Mouse (Mus musculus) limb, embryonic 13.5 days (tissue): ENCODE measurements around the gene Atp5l. TPM values are rescaled to one million over a fixed set of nuclear protein-coding genes. Genes with fewer than 3 reads are reported as not detected.
"Not testable (repeated sequence)": the region's sequence is repeated elsewhere in the genome, so short reads cannot be mapped to it uniquely, and the experiment has no call there.

Source experiments
- ATAC-seq: fragments of 200-750 bp; cut with Nextera tagmentation; 2 replicates; pipeline ENCODE4 v1.8.0; 2017; ENCODE audit warnings: low read depth, moderate number of reproducible peaks, moderate TSS enrichment; ENCODE audit not compliant: low FRiP score
- H3K27ac ChIP-seq: fragments of 300-500 bp; sonication (generic); 2 replicates; pipeline ENCODE4 v1.5.1; 2015; ENCODE audit warnings: inconsistent platforms, mild to moderate bottlenecking, moderate library complexity
- H3K27me3 ChIP-seq: fragments of 300-500 bp; sonication (generic); 2 replicates; pipeline ENCODE4 v1.6.1; 2015; ENCODE audit warnings: mild to moderate bottlenecking, inconsistent platforms
- H3K36me3 ChIP-seq: fragments of 300-500 bp; sonication (generic); 2 replicates; pipeline ENCODE4 v1.6.1; 2015; ENCODE audit warnings: inconsistent platforms, mild to moderate bottlenecking, moderate library complexity
- H3K4me1 ChIP-seq: fragments of 300-500 bp; sonication (generic); 2 replicates; pipeline ENCODE4 v1.6.1; 2015; ENCODE audit warnings: inconsistent platforms
- H3K4me2 ChIP-seq: fragments of 300-500 bp; sonication (generic); replicated peaks from 2 replicates; pipeline ENCODE4 v1.6.1; 2015; ENCODE audit warnings: inconsistent platforms, mild to moderate bottlenecking, moderate library complexity
- H3K4me3 ChIP-seq: fragments of 300-500 bp; sonication (generic); 2 replicates; pipeline ENCODE4 v1.5.1; 2015; ENCODE audit warnings: moderate library complexity, mild to moderate bottlenecking, inconsistent platforms
- H3K9ac ChIP-seq: fragments of 300-500 bp; sonication (generic); 2 replicates; pipeline ENCODE4 v1.6.1; 2015; ENCODE audit warnings: mild to moderate bottlenecking, inconsistent platforms
- H3K9me3 ChIP-seq: fragments of 300-500 bp; sonication (generic); 2 replicates; pipeline ENCODE4 v1.6.1; 2016; ENCODE audit warnings: inconsistent platforms
- WGBS: fragments of 180-500 bp; shearing (Covaris S2); methylation state at CpG from one replicate; pipeline ENCODE4 v1.1.7; 2015; 5-methylcytosine and 5-hydroxymethylcytosine counted together
- polyA plus RNA-seq: library from polyadenylated mRNA; unstranded; fragments of >200 nt; fragmentation: Nextera tagmentation; extraction: Ambion mirVana; gene quantifications from 2 replicates; pipeline ENCODE4 v1.2.1, GENCODE M21; 2015

Gene Atp5l
- 613 and 626 TPM in 2 replicates for polyA plus RNA-seq

DNA sequence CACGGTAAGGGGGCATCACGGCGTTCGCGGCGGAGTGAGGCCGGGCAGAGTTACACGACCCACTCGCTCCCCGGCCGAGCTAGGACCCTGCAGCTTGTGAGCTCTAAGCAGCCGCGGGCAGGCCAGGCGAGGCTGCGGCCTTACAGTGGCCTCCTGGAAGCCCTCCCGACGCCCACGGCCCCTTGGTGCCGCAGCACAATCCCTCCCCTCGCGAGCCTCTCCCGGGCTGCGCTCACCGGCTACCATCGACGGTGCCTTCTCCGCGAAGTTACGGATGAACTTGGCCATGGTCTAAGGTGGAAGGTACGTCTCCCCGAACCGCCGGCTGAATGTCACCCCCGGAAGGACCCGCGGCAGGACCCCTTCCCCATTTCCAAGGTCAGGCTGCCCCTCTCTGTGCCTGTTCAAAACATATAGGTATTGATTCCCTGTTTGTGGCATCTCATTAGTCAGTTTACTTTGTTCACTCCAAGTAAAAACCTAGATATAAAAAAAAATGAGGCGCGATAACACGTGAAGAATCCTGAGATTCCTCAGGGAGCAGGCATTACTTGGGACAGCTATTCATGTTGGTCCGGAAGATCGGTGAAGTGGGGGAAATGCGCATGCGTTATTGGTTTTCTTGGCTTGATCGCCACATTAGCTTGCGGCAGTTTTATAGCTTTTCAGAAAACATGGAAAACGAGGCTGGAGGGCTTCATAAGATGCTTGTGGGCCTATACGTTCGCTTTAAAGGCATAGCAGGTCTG is at the start of gene Atp5l:
Atp5l (minus strand) TSS at position 369 of the 749 bp plus-strand sequence.
- under 1% methylated on average over 48 of the region's 48 CpGs for WGBS
- Histone ChIP-seq H3K4me2 (peak within 1 kb of the TSS; percentile 91), H3K4me3 (peak within 1 kb of the TSS; percentile 99), H3K9ac (peak within 1 kb of the TSS; percentile 97), H3K36me3 (0 out of 2 replicates have a peak, but pooled peaks cover 7% of the 10 kb centered on the region), H3K27me3 (no peaks in the 10 kb centered on the region), H3K9me3 (no peaks in the 10 kb centered on the region), H3K4me1 (peaks cover 16% of the 10 kb centered on the region), H3K27ac (peak within 1 kb of the TSS; percentile 94)
- peak; percentile 90 for ATAC-seq

DNA sequence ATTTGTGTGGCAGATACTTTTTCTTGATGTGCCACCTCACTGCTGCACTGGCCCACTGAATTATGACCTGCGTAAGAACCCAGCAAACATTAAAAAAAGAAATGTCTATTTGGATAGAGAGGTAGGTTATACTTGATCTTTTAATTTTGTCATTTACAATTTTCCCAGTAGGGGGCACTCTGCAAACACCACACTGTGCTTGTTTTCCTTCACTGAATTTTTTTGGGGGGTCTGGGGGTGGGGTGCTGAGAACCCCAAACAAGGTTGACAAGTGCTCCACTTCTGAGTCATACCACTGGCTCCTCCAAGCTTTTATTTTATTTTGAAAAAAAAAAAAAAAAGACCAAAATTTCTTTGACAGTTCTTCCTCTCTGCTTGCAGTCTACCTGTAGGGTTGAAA is 48.9 kb upstream of the Atp5l start:
- no peak for ATAC-seq
- Histone ChIP-seq H3K4me1 (peaks cover 10% of the 10 kb centered on the region), H3K9me3 (no peaks in the 10 kb centered on the region), H3K4me3 (no peak overlapping the region), H3K27ac (no peak overlapping the region), H3K27me3 (peaks cover 32% of the 10 kb centered on the region), H3K36me3 (no peaks in the 10 kb centered on the region), H3K9ac (no peak overlapping the region), H3K4me2 (no peak overlapping the region)
- WGBS: 65% methylated on average over 1 of the region's 1 CpGs

DNA sequence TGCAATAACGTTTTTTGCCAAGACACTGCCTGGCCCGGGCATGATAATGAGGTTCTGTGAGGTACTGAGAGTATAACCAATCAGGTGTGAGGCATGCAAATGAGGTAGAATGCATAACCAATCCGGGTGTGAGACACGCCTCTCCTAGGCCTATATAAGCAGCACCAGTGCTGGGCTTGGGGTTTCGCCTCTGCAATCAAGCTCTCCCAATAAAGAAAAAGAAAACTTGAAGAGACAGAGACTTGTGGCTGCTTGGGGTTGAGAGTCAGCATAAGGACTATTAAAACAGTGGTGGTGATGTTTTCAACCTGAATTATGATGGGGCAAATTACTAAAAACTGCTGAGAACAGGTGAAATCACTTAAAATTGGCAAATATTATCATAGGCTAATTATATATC is 47.2 kb upstream of the Atp5l start:
- not testable (repeated sequence) for H3K4me2 ChIP-seq, H3K36me3 ChIP-seq, ATAC-seq, H3K4me3 ChIP-seq, H3K27ac ChIP-seq, H3K9me3 ChIP-seq, H3K9ac ChIP-seq
- Histone ChIP-seq H3K27me3 (peaks cover 17% of the 10 kb centered on the region), H3K4me1 (peaks cover 14% of the 10 kb centered on the region)
- WGBS: 82% methylated on average over 5 of the region's 5 CpGs

- peaks cover 11% of the 10 kb centered on the region for H3K36me3 ChIP-seq
- no peak for ATAC-seq
- no peak overlapping the region for H3K4me2 ChIP-seq
- H3K27me3 ChIP-seq: peaks cover 12% of the 10 kb centered on the region
- H3K4me1 ChIP-seq: peaks cover 14% of the 10 kb centered on the region
- no peak overlapping the region for H3K27ac ChIP-seq
- no peak overlapping the region for H3K4me3 ChIP-seq
- no peak overlapping the region for H3K9ac ChIP-seq
- no peaks in the 10 kb centered on the region for H3K9me3 ChIP-seq
- 24% methylated on average over 3 of the region's 3 CpGs for WGBS
Measured at GRCm38 (mm10) chr9:44966815-44967242, 46.3 kb upstream of the Atp5l start.

- peaks cover 8% of the 10 kb centered on the region for H3K27me3 ChIP-seq
- H3K4me2 ChIP-seq: peak overlapping the region; percentile 93
- H3K4me3 ChIP-seq: peak overlapping the region; percentile 94
- H3K9me3 ChIP-seq: no peaks in the 10 kb centered on the region
- peaks cover 14% of the 10 kb centered on the region for H3K4me1 ChIP-seq
- no peak overlapping the region for H3K27ac ChIP-seq
- WGBS: 14% methylated on average over 10 of the region's 10 CpGs
- peaks cover 18% of the 10 kb centered on the region for H3K36me3 ChIP-seq
- 0 out of 2 replicates have a peak overlapping the region, but pooled peaks have one; percentile 21 for H3K9ac ChIP-seq
- peak; percentile 1; the same call in 1 of the 2 replicates for ATAC-seq
Measured at GRCm38 (mm10) chr9:44965833-44966466, 45.4 kb upstream of the Atp5l start.

DNA sequence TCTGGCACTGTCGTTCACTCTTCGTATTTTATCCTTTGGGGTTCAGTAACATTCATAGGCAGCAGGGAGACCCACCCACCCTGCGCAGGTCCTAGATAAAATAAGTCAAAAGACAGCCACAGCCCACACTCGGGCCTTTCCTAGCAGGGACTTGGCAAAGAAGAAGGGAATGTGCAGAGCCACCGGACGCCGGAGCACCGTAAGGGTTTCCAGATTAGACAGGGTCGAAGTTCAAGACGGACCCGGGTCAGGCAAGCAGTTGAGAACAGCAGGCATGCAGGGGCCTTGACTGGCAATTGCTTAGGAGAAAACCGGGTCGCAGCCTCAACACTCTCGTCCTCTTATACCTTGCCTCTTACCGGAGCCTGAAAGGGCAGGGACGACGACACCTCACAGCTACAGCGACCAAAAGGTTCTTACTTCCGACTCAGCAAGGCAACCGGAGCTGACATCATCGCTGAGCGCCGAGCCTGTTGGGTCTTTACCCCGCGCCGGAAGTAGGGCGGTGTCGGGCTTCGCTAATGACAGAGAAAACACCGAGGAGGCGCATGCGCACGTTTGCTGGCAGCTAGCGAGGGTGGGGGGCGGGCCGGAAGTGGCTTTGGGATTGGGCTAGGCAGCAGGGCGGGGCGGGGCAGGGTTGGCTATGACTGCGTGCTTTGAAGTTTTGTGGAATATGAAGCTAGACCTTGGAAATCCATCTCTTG is 44.7 kb upstream of the Atp5l start, which contains the start of gene Ube4a:
Ube4a (minus strand) TSS at position 475 of the 707 bp plus-strand sequence.
- peaks cover 3% of the 10 kb centered on the region; the same call in 1 of the 2 replicates for H3K27me3 ChIP-seq
- H3K4me1 ChIP-seq: peaks cover 14% of the 10 kb centered on the region
- peak within 1 kb of the TSS; percentile 93 for H3K4me2 ChIP-seq
- no peaks in the 10 kb centered on the region for H3K9me3 ChIP-seq
- ATAC-seq: peak; percentile 96
- no peak within 1 kb of the TSS for H3K27ac ChIP-seq
- peaks cover 21% of the 10 kb centered on the region for H3K36me3 ChIP-seq
- H3K4me3 ChIP-seq: peak within 1 kb of the TSS; percentile 94
- peak within 1 kb of the TSS; percentile 84 for H3K9ac ChIP-seq
- WGBS: under 1% methylated on average over 39 of the region's 39 CpGs

DNA sequence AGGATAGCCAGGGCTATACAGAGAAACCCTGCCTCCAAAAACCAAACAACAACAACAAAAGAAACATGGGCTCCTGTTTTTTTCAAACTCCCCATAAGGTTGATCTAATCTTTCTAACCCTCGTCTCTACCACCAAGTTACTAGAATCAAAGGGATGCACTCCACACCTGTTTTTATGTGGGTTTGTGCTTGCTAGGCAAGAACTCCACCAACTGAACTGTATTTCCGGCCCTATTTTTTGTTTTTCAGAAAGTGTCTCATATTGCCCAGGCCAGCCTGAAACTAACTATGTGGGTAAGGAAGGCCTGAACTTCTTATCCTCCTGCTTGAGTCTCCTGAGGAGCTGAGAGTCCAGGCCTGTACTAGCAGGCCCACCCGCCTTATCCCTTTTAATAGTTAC is 33.9 kb upstream of the Atp5l start:
- 92% methylated on average over 3 of the region's 3 CpGs for WGBS
- no peak overlapping the region for H3K27ac ChIP-seq
- no peaks in the 10 kb centered on the region for H3K9me3 ChIP-seq
- no peak overlapping the region for H3K9ac ChIP-seq
- H3K4me3 ChIP-seq: no peak overlapping the region
- H3K27me3 ChIP-seq: no peaks in the 10 kb centered on the region
- H3K4me2 ChIP-seq: no peak overlapping the region
- H3K4me1 ChIP-seq: no peaks in the 10 kb centered on the region
- peaks cover 87% of the 10 kb centered on the region for H3K36me3 ChIP-seq
- no peak for ATAC-seq

- Histone ChIP-seq H3K9me3 (no peaks in the 10 kb centered on the region), H3K4me1 (no peaks in the 10 kb centered on the region), H3K4me3 (no peak overlapping the region), H3K27me3 (no peaks in the 10 kb centered on the region), H3K27ac (no peak overlapping the region), H3K4me2 (no peak overlapping the region), H3K9ac (no peak overlapping the region), H3K36me3 (peaks cover 93% of the 10 kb centered on the region)
- no peak for ATAC-seq
- WGBS: 86% methylated on average over 5 of the region's 5 CpGs
Measured at GRCm38 (mm10) chr9:44947836-44948235, 27.3 kb upstream of the Atp5l start.

GRCm38 (mm10) chr9:44946185-44946695 is 25.7 kb upstream of the Atp5l start:
- H3K9me3 ChIP-seq: no peaks in the 10 kb centered on the region
- H3K27ac ChIP-seq: no peak overlapping the region
- H3K9ac ChIP-seq: no peak overlapping the region
- no peak for ATAC-seq
- 93% methylated on average over 7 of the region's 7 CpGs for WGBS
- H3K4me2 ChIP-seq: no peak overlapping the region
- no peaks in the 10 kb centered on the region for H3K27me3 ChIP-seq
- no peaks in the 10 kb centered on the region for H3K4me1 ChIP-seq
- no peak overlapping the region for H3K4me3 ChIP-seq
- H3K36me3 ChIP-seq: peaks cover 95% of the 10 kb centered on the region

- 95% methylated on average over 4 of the region's 4 CpGs for WGBS
- Histone ChIP-seq H3K4me3 (no peak overlapping the region), H3K36me3 (peaks cover 90% of the 10 kb centered on the region), H3K27me3 (no peaks in the 10 kb centered on the region), H3K9me3 (no peaks in the 10 kb centered on the region), H3K27ac (no peak overlapping the region), H3K9ac (no peak overlapping the region), H3K4me2 (no peak overlapping the region), H3K4me1 (no peaks in the 10 kb centered on the region)
- ATAC-seq: no peak
Measured at GRCm38 (mm10) chr9:44942421-44942820, 21.9 kb upstream of the Atp5l start.

- Histone ChIP-seq H3K4me2 (no peak overlapping the region), H3K4me1 (no peaks in the 10 kb centered on the region), H3K36me3 (peaks cover 90% of the 10 kb centered on the region), H3K27ac (no peak overlapping the region), H3K27me3 (no peaks in the 10 kb centered on the region), H3K4me3 (no peak overlapping the region), H3K9me3 (no peaks in the 10 kb centered on the region), H3K9ac (no peak overlapping the region)
- WGBS: 89% methylated on average over 4 of the region's 4 CpGs
- ATAC-seq: no peak
Measured at GRCm38 (mm10) chr9:44941756-44942155, 21.2 kb upstream of the Atp5l start.
